Mouse (Mus musculus) frontal cortex, postnatal 25 days (tissue): ENCODE results near the gene Vmn1r181.
"Not testable (repeated sequence)": the region's sequence is repeated elsewhere in the genome, so short reads cannot be mapped to it uniquely, and the experiment has no call there.

Experiments
- DNase-seq, 2 experiments: peaks; one replicate each; pipeline ENCODE4 v3.0.0; 2022; ENCODE audit warnings: low spot score in 2 of 2

Vmn1r181 gene

DNA sequence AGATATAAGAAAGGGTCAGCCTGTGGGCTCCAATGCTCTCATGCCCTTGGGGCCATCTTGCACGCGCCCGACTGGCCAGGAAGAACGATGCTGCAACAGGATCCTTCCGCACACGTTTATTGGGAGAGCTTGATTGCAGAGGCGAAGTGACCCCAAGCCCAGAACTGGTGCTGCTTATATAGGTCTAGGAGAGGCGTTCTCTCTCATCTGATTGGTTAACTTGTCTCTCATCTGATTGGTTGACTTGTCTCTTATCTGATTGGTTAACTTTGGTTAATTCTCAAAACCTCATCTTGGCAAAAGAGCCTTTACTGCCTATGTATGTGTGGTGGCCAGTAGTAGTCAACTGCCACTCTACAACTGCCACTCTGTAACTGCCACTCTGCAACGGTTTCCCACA lies at the start of gene Vmn1r181:
Gene Vmn1r181, plus strand, starts transcription at position 301 of the 400 bp plus-strand sequence.
- DNase-seq: not testable (repeated sequence)

DNA sequence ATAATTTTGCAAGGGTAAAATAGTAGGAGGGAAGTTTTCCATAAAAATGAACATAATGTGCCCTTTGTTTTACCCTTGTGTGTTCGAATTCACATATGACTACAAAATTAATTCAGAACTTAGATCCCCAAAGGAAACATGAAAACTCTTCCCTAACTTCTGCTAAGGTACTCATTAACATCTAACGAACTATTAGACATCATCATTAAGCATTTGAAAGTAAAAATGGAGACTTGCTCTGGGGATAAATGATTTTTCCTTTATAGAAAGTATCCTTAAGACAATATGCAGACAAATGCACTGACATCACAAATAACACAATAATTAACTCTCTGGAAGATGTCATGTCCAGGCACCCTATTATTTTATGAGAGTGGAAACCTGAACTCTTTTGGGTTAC lies 47.7 kb upstream of the Vmn1r181 start, which contains the start of gene Vmn1r179:
Gene Vmn1r179, plus strand, starts transcription at position 301 of the 400 bp plus-strand sequence.
- no peak for DNase-seq

- no peak for DNase-seq
Observed at GRCm38 (mm10) chr7:23950332-23950731, 24.1 kb upstream of the Vmn1r181 start, which contains the start of gene Vmn1r180. Vmn1r180 (plus strand) TSS chr7:23950632.

DNA sequence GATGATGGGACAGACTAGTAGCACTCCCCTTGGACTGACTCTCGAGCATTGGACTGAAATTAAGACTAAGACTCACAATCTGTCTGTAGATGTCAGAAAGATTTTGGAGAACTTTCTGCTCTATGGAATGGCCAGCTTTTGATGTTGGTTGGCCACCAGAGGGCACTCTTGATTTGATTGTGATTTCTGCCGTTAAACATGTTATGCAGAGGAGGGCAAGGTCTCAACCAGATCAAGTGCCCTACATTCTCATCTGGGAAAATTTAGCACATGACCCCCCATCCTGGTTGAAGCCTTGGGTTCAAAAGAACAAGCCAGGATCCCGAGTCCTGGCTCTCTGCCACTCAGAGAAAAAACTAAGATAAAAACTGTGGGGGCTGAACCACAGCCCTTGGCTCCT lies 6.4 kb upstream of the Vmn1r181 start:
- not testable (repeated sequence) for DNase-seq

DNA sequence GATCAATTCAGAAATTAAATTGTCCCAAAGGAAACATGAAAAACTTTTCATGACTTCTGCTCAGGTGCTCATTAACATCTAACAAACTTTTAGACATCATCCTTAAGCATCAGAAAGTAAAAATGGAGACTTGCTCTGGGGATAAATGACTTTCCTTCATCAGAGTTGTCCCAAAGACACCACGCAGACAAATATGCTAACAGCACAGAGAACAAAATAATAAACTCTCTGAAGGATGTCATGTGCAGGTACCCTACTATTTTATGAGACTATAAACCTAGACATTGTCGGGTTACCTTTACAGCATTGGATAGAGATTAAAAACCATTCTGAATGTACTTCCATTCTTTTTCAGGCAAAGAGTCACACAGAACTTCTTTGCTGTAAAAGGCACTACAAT lies 27.0 kb downstream of the Vmn1r181 start, which contains the start of gene V1rd19:
Gene V1rd19, plus strand, starts transcription at position 301 of the 400 bp plus-strand sequence.
- no peak for DNase-seq
